Mouse (Mus musculus): ENCODE measurements around the gene Celsr3. TPM values are rescaled to one million over a fixed set of nuclear protein-coding genes. Genes with fewer than 3 reads are reported as not detected.

Gene Celsr3
- total RNA-seq, 2 experiments from 2014 or later = 43.4 to 74.0 TPM

DNA sequence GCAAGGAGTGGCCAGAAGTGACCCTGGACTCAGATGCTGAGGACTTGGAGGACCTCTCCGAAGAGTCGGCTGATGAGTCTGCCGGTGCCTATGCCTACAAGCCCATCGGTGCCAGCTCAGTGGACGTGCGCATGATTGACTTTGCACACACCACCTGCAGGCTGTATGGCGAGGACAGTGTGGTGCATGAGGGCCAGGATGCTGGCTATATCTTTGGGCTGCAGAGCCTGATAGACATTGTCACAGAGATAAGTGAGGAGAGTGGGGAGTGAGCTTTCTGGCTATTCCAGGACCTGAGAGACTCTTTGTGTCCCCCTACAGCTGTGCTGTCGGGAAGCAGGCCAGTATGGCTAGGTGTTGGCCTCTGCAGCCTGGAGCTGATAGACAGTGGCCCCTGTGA is 20.4 kb upstream of the Celsr3 start:
- no peak for DNase-seq (ENCODE audit: low spot score in 2 of 2)
- intact Hi-C loops (cut with DNase I) = no loop called here

DNA sequence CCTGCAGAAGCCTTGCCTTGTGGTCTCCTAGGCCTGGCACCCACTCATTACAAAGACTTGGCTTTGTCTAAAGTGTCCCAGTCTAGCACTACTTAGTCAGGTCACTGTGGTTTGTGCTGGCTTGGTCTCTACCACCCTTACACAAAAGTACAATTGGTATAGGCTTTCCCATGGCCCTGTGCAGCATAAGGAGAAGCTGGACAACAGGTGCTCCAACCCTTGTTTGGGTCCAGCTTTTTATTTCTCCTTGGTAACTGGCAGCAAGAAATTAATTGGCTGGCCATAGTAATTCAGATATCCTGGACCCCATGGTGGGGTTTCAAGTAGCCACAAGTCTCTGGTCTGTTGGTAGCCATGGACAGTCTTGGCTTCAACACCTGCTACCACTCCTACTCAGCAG is 19.7 kb upstream of the Celsr3 start:
- no peak for DNase-seq (ENCODE audit: low spot score in 2 of 2)
- intact Hi-C loops (cut with DNase I) = no loop called here

DNA sequence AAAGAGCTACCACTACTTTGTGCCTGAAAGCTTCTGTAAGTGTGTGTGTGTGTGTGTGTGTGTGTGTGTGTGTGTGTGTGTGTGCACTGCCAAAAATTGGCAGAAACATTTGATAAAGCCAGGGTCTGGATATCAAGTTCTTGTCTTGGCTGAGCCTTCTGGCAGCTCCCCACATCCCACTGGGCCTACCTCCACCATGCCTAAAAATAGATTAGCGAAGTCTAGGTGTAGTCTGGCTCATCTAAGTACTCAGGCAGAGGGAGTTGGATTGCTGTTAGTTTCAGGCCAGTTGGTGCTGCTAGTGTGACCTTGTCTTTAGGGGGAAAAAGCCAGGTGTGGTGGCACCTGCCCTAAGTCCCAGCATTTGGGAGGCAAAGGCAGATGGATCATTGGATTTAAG is 19.3 kb upstream of the Celsr3 start:
- intact Hi-C loops (cut with DNase I) = no loop called here
- no peak for DNase-seq (ENCODE audit: low spot score in 2 of 2)

DNA sequence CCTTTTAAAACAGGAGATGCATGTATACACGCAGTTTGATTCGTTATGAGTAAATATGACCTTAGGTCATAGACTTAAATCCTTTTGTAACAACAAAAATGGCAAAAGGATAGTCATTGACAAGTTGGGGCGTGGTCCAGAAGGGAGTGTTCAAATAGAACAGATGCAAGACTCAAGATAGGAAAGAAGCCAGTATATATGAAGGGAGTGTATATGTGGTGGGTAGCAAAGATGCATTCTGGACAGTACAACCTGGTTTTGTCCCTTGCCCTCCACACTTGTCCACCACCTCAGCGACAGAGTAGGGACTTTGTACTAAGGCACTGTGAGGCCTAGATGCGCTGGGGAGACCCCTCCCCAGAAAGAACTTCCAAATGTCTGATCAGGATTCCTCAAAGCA is 18.4 kb upstream of the Celsr3 start:
- intact Hi-C loops (cut with DNase I) = no loop called here
- no peak for DNase-seq (ENCODE audit: low spot score in 2 of 2)

DNA sequence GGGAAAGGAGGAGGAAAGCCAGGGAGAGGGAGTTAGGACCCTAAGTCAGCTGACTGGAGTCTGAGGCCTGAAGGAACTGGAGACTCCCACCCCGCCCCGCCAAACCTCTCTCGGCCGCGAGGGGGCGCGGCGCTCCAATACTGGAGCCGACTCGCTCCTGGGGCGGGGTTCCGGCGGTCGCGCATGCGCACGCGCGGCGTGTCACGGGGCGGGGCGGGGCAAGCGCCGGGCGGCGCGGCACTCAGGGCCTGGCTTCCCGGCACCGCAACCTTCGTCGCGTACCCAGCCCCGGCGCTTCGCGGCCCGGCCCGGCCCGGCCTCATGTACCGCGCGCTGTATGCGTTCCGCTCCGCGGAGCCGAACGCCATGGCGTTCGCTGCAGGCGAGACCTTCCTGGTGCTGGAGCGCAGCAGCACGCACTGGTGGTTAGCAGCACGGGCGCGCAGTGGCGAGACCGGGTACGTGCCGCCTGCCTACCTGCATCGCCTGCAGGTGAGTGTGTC is 17.9 kb upstream of the Celsr3 start, which contains the start of gene Nckipsd:
Nckipsd (plus strand) TSS at position 206 of the 503 bp plus-strand sequence.
- peak; percentile 94 for DNase-seq (ENCODE audit: low spot score in 2 of 2)
- intact Hi-C loops (cut with DNase I) = no loop called here

DNA sequence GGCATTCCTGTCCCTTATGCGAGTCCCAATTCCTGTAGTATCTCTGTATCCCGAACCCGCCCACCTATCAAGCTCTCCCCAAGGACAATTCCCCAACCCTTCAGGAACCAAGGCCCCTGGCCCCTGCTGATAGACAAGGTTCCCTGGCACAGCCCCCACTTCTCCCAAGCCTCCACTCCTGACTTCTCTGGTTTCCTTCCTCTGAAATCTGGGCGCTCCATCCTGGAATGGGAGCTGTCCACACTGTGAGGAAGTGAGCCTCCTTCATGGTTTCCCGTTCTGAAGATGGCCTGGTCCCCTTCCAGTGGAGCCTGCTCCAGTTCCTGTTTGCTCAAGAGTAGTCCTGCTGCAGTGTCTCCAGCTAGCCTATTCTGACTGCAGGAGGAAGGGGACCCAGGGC is 16.9 kb upstream of the Celsr3 start:
- DNase-seq (ENCODE audit: low spot score in 2 of 2) = no peak
- intact Hi-C loops (cut with DNase I) = no loop called here

DNA sequence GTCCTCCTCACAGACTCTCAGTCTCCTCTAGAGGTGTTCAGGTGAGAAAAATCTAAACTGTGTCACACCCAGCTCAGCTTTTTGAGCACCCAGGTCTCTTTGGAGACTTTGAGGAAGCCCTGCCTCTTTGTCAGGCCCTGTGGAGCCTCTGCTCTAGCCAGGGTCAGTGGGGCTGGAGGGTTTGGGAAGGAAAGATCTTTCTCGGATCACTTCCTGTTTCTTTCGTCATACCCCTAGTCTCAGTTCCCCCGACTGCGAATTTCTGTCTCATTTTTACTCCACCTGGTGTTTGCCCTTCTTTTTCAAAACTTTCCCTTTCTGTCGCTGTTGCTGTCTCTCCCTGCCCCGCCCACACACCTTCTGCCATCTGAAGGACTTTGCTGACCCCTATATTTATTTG is 16.4 kb upstream of the Celsr3 start:
- no peak for DNase-seq (ENCODE audit: low spot score in 2 of 2)
- intact Hi-C loops (cut with DNase I) = no loop called here

DNA sequence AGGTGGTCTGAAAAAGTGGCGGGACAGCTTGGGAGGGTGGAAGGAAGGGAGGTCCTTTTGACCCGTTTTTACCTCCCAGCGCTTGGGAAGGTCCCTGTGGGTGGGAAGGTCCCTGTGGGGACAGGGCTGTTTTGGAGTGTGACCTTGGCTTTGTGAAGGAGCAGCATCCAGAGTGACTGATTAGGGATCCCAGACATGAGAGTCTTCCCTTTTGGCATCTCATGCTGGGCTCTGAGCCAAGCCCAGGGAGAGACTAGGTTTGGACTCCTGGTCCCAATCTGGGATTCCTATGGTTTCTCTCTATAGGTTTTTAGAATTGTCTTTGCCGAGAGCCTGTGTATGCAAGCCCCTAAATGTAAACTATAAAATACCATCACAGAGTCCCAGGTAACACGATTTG is 15.6 kb upstream of the Celsr3 start:
- no peak for DNase-seq (ENCODE audit: low spot score in 2 of 2)
- intact Hi-C loops (cut with DNase I) = no loop called here

DNA sequence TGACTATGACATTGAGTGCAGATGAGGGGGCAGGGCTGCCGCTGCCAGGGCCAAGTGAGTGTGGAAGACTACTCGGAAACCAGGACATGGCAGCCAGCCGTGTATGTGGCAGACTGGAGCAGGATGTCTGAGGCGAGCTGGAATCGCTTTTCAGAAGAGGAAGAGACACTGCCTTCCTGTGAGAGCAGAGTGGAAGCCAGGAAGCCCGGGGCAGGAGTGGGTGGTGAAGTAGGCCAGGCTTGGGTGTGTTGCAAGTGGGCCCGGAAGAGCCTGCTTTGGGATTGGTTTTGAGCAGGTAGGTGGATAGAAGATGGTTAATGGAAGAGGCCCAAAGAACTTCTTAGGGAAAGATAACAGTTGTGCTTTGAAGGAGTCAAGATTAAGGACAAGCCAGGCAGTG is 10.6 kb upstream of the Celsr3 start:
- intact Hi-C loops (cut with DNase I) = loop anchor here (5.0 kb wide), 1 partner anchor 63 kb away; no protein-coding TSS in a partner anchor
- DNase-seq (ENCODE audit: low spot score in 2 of 2) = peak in 1 of 2 experiments; percentile 30

DNA sequence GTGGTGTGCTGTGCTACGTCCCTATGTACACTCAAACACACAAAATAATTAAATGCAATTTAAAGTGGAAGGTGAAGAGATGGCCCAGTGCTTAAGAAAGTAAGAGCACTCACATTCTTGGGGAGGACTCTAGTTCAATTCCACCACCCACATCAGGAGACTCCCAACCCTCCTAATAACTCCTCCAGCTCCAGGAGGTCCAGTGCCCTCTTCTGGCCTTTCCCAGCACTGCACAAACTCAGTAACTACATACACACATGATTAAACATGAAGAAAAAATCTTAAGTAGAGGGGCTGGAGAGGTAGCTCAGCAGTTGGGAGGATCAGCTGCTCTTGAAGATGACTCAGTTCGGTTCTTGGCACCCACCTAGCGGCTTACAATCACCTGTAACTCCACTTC is 6.6 kb upstream of the Celsr3 start:
- intact Hi-C loops (cut with DNase I) = loop anchor here (5.0 kb wide), 1 partner anchor 67 kb away; no protein-coding TSS in a partner anchor
- DNase-seq (ENCODE audit: low spot score in 2 of 2) = no peak

DNA sequence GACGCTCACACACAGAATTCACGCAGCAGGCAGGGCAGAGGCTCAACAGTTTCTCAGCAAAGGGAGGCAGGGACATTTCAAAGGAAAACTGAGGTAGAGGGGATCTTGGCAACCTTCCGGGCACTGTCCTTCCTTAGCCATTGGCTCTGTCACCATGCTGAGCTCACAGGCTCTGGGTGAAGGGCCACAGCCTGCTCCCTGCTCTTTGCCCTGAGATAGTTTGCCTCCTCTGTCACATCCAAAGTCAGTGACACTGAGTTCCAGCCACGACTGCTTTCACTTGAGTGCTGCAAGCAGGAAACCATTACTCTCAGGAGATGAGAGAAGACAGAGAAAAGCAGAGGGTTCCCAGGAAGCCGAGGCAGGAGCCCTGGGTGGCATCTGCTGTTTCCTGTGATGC is 6.0 kb upstream of the Celsr3 start:
- DNase-seq (ENCODE audit: low spot score in 2 of 2) = no peak
- intact Hi-C loops (cut with DNase I) = no loop called here

DNA sequence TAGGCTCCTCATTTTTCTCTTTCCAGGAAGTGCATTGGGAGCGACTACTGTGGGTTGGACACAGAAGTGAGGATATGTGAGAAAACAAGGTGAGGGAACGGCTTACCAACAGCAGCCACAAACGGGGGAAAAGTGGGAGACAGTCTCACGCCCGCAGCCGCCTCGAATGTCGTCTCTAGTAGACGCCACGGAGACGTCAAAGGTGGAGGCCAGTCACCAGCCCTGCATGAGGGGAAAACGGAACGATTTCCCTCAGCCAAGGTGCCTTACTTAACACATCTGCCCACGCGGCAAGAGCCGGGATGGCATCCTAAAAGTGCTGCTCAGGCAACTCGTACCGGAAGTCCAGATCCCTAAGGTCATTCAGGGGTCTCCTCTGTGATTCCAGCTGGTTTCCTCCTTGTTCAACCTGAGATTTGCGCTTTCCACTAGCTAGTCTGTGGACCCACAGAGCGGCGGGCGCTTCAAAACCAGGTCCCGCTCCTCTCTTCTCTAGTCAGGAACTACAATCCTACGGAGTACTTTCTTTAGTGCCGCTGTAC is 1.9 kb upstream of the Celsr3 start:
- DNase-seq (ENCODE audit: low spot score in 2 of 2) = peak in 1 of 2 experiments; percentile 26
- intact Hi-C loops (cut with DNase I) = no loop called here

DNA sequence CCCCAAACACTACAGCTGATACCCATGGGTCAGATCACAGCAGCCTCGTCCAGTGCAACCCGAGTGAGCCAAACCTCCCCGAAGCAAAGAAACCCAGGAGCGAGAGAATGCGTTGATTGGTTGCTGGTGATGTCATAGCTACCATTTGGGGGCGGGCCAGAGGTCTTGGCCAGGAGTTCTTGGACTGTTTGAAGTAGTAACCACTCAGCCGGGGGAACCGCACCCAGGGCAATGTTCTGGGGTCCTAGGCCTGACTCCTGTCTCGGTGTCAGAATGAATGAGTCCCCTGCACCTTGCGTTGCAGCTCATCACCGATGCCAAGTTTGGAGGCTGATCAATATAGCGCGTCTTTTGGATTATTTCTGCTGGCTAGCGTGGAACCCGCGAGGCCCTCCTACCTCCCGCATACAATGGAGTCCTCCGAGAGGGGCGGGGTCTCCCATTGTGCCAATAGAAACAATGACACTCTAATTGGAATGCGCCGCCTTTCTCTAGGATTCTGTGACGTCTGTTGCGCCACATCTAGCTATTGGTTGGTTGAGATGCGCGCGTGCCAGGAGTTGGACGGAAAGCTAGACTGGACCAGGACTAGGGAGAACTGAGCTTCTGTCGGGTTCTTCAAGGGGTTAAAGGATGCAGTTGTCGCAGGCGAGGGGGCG is 1.2 kb upstream of the Celsr3 start:
- intact Hi-C loops (cut with DNase I) = no loop called here
- peak; percentile 87 to 89 for DNase-seq (ENCODE audit: low spot score in 2 of 2)

DNA sequence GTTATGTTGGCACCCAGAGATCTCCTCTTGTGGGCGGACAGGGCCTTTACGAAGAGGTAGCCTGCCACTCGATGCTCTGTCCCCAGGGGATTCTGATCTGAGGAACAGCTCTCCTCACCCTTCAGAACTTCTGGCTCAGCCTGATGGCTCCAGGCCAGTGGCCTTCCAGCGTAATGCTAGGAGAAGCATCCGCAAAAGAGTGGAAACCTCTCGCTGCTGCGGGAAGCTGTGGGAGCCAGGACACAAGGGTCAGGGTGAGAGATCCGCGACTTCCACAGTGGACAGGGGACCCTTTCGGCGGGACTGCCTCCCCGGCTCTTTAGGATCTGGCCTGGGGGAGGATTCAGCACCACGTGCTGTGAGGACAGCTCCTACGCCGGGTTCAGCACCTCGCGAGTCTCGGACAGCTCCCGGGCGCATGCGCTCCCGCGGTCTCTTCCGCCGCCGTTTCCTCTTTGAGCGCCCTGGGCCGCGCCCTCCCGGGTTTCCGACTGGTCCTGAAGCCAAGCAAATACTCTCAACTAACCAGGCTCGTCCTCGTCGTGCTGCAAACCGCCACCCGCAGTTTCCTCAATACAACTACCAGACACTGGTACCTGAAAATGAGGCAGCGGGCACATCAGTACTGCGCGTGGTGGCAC is 700 bp downstream of the Celsr3 start:
- DNase-seq (ENCODE audit: low spot score in 2 of 2) = peak; percentile 69 to 80
- intact Hi-C loops (cut with DNase I) = no loop called here

DNA sequence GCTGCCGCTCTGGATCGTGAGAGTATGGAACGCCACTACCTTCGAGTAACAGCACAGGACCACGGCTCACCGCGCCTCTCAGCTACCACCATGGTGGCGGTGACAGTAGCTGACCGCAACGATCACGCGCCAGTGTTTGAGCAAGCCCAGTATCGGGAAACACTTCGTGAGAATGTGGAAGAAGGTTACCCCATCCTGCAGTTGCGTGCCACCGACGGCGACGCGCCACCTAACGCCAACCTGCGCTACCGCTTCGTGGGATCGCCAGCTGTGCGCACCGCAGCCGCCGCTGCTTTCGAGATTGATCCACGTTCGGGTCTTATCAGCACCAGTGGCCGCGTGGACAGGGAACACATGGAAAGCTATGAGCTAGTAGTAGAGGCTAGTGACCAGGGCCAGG is 1.3 kb downstream of the Celsr3 start:
- intact Hi-C loops (cut with DNase I) = no loop called here
- DNase-seq (ENCODE audit: low spot score in 2 of 2) = no peak

DNA sequence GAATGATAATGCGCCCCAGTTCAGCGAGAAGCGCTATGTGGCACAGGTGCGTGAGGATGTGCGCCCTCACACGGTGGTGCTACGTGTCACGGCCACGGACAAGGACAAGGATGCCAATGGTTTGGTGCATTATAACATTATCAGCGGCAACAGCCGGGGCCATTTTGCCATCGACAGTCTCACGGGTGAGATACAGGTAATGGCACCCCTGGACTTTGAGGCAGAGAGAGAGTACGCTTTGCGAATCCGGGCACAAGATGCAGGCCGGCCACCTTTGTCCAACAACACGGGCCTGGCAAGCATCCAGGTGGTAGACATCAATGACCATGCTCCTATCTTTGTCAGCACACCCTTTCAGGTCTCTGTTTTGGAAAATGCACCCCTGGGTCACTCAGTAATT is 1.8 kb downstream of the Celsr3 start:
- no peak for DNase-seq (ENCODE audit: low spot score in 2 of 2)
- intact Hi-C loops (cut with DNase I) = no loop called here

DNA sequence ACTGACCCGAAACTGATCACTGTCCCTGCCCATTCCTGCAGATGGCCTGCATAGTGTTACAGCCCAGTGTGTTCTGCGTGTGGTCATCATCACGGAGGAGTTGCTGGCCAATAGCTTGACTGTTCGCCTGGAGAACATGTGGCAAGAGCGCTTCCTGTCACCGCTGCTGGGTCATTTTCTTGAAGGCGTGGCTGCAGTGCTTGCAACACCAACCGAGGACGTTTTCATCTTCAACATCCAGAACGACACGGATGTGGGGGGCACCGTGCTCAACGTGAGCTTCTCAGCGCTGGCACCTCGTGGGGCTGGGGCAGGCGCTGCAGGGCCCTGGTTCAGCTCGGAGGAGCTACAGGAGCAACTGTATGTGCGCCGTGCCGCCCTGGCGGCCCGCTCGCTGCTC is 5.5 kb downstream of the Celsr3 start:
- DNase-seq (ENCODE audit: low spot score in 2 of 2) = no peak
- intact Hi-C loops (cut with DNase I) = no loop called here

DNA sequence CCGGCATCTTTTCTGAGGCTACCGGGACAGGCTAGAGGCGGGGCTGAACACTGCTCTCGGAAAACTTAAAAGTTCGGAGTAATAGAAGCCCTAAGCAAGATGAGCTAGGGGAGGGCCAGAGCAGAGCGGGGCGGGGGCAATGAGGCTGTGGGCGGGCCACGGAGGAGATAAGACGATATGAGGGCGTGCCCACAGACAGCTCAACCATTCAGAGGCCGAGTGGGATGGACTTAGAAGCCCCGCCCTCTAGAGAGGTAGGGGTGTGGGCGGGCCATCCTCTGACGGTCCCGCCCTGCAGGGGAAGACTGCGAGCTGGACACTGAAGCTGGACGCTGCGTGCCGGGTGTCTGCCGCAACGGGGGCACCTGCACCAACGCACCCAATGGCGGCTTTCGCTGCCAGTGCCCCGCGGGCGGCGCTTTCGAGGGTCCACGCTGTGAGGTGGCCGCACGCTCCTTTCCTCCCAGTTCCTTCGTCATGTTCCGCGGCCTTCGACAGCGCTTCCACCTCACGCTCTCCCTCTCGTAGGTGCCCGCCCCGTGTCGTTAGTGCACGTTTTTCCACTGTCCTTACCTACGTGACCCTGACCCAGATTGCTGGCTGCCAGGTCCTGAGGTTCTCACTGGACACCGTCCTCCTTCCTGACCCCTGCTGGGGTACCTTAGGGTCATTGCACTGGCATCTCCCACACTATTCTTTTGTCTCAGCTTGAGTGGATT is 6.4 kb downstream of the Celsr3 start:
- intact Hi-C loops (cut with DNase I) = no loop called here
- peak; percentile 59 to 71 for DNase-seq (ENCODE audit: low spot score in 2 of 2)

DNA sequence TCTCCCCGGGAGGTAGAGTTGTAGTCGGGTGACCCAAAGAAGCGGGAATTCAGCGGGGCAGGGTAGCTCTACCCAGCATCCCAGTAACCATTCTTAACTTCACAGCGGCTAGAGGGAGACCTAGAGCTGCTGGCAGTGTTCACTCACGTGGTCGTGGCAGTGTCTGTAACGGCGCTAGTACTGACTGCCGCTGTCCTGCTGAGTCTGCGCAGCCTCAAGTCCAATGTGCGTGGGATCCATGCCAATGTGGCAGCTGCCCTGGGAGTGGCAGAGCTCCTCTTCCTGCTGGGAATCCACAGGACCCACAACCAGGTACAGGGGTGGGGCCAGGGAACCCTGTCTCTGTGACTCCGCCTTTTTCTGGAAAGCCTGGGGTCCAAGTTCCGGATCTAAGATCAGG is 16.9 kb downstream of the Celsr3 start:
- DNase-seq (ENCODE audit: low spot score in 2 of 2) = peak; percentile 65 to 69
- intact Hi-C loops (cut with DNase I) = no loop called here

DNA sequence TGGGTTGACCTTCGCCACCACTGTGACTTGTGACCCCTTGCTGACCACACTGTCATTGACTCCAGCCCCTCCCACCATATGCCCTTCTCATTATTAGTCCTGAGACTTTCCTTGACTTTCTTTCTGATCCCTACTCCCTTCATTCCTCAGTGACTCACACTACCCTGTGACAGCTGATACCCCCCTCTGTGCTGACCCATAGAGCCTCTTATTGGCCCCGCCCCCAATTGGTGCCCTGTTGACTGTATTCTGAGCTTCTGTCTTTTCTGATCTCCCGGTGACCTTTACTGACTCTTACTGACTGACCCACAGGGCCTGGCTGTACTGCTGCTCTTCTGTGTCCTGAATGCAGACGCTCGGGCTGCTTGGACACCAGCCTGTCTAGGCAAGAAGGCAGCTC is 19.3 kb downstream of the Celsr3 start:
- no peak for DNase-seq (ENCODE audit: low spot score in 2 of 2)
- intact Hi-C loops (cut with DNase I) = no loop called here
